Mouse (Mus musculus): Measurements from ENCODE around the gene Fh1.

DNA sequence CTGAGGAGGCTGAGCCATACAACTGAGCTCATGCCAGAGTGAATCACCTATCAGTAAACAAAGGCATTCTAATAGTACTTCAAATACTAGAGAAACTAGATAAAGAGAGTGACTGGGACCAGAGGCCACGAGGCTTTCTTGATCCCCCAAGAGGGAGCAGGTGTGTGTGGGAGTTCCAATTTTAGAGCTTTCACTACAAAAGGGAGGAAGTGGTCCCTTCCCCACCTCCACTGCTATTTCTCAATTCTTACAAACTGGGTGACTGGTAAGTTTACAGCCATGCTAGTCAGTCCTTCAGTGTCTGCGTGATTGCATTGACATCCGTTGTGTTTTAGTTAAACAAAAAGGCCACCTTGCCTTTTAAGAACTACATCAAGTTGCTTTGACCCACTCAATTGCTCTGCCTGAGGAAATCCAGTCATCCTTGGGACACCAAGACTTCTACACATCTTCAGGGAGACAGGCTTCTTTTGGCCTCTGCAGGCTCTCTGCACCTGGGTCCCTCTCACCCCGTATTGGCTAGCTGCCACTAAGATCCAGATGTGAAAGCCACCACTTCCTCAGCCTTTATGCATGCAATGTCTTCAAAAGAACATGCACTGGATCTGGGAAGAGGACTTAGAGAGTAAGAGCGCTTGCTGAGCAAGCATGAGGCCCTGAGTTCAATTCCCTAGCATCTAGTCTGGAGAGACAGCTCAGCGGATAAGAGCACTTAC is 15.2 kb upstream of the Fh1 start:
- no peak for TF ChIP-seq CTCF (IDR thresholded peaks at IDR 0.05)
- no peak for TF ChIP-seq EP300 (IDR thresholded peaks at IDR 0.05)
